Mouse (Mus musculus) liver, embryonic 14.5 days (tissue): Measurements from ENCODE around the gene Ephx1. TPM values are rescaled to one million over a fixed set of nuclear protein-coding genes. Genes with fewer than 3 reads are reported as not detected.
A peak's percentile ranks its signal among the peaks of the same experiment; 100 is the strongest.
"Not testable (repeated sequence)": the region's sequence is repeated elsewhere in the genome, so short reads cannot be mapped to it uniquely, and the experiment has no call there.

Experiments
- ATAC-seq: fragments of 200-750 bp; cut with Nextera tagmentation; 2 replicates; pipeline ENCODE4 v1.8.0; 2017; ENCODE audit warnings: moderate number of reproducible peaks, mild to moderate bottlenecking, moderate library complexity; ENCODE audit not compliant: insufficient read depth
- DNase-seq, 3 experiments: peaks; one replicate each; pipeline ENCODE4 v3.0.0-alpha.2; 2012 to 2013; ENCODE audit warnings: low read depth in 3 of 3, low spot score in 3 of 3
- H3K27ac ChIP-seq: fragments of 300-500 bp; sonication (generic); 2 replicates; pipeline ENCODE4 v1.5.1; 2014; ENCODE audit warnings: moderate library complexity, mild to moderate bottlenecking, control low read depth, inconsistent platforms
- H3K27me3 ChIP-seq: fragments of 300-500 bp; sonication (generic); 2 replicates; pipeline ENCODE4 v1.6.1; 2014; ENCODE audit warnings: mild to moderate bottlenecking, low read length, moderate library complexity; ENCODE audit not compliant: control insufficient read depth, insufficient read depth
- H3K36me3 ChIP-seq: fragments of 300-500 bp; sonication (generic); replicated peaks from 2 replicates; pipeline ENCODE4 v1.6.1; 2014; ENCODE audit warnings: low read depth; ENCODE audit not compliant: control insufficient read depth, insufficient read depth
- H3K4me1 ChIP-seq, 2 experiments: fragments of 200-500 bp in 1 of 2; fragments of 300-500 bp in 1 of 2; sonication (generic) in 1 of 2; replicated peaks; 2 replicates each; pipeline ENCODE4 v1.6.1; 2012 to 2014; ENCODE audit warnings: antibody characterized with exemption in 1 of 2, inconsistent platforms in 1 of 2, low read length in 1 of 2; ENCODE audit not compliant: control insufficient read depth in 2 of 2, insufficient read depth in 2 of 2
- H3K4me2 ChIP-seq: fragments of 300-500 bp; sonication (generic); 2 replicates; pipeline ENCODE4 v1.6.1; 2014; ENCODE audit warnings: low read depth, mild to moderate bottlenecking, control low read depth, moderate library complexity
- H3K4me3 ChIP-seq, 2 experiments: fragments of 200-500 bp in 1 of 2; fragments of 300-500 bp in 1 of 2; sonication (generic) in 1 of 2; 2 replicates each; pipeline ENCODE4 v1.5.1; 2012 to 2014; ENCODE audit warnings: low read depth in 2 of 2, low read length in 2 of 2, mild to moderate bottlenecking in 2 of 2, control low read depth in 1 of 2, inconsistent platforms in 1 of 2, moderate library complexity in 1 of 2; ENCODE audit not compliant: insufficient read depth in 1 of 2
- H3K9ac ChIP-seq: fragments of 300-500 bp; sonication (generic); replicated peaks from 2 replicates; pipeline ENCODE4 v1.6.1; 2014; ENCODE audit warnings: mild to moderate bottlenecking, control low read depth, moderate library complexity
- H3K9me3 ChIP-seq: fragments of 300-500 bp; sonication (generic); 2 replicates; pipeline ENCODE4 v1.6.1; 2016; ENCODE audit warnings: low read length, mixed read lengths; ENCODE audit not compliant: control insufficient read depth
- CTCF ChIP-seq: IDR thresholded peaks from 2 replicates; pipeline ENCODE4 v1.5.1; 2016; ENCODE audit warnings: antibody characterized with exemption, low read depth, control low read depth
- EP300 ChIP-seq: IDR thresholded peaks from 2 replicates; pipeline ENCODE4 v1.6.1; 2016; ENCODE audit warnings: antibody characterized with exemption, low read depth
- WGBS: fragments of 180-500 bp; shearing (Covaris S2); extraction: QIAGEN DNeasy Blood & Tissue Kit; methylation state at CpG from one replicate; pipeline ENCODE4 v1.1.7; 2014; ENCODE audit not compliant: insufficient replicate concordance; 5-methylcytosine and 5-hydroxymethylcytosine counted together
- polyA plus RNA-seq, 2 experiments: library from polyadenylated mRNA; depleted of rRNA in 1 of 2; stranded (reverse) in 1 of 2; unstranded in 1 of 2; fragments of >200 nt; fragmentation: Nextera tagmentation in 1 of 2; extraction: Ambion mirVana in 1 of 2; gene quantifications; 2 replicates each; pipeline versions ENCODE4 v1.2.1 to v1.2.3; 2012 to 2014

Gene Ephx1
- polyA plus RNA-seq, 2 experiments, result 2.8 to 4.8 TPM

DNA sequence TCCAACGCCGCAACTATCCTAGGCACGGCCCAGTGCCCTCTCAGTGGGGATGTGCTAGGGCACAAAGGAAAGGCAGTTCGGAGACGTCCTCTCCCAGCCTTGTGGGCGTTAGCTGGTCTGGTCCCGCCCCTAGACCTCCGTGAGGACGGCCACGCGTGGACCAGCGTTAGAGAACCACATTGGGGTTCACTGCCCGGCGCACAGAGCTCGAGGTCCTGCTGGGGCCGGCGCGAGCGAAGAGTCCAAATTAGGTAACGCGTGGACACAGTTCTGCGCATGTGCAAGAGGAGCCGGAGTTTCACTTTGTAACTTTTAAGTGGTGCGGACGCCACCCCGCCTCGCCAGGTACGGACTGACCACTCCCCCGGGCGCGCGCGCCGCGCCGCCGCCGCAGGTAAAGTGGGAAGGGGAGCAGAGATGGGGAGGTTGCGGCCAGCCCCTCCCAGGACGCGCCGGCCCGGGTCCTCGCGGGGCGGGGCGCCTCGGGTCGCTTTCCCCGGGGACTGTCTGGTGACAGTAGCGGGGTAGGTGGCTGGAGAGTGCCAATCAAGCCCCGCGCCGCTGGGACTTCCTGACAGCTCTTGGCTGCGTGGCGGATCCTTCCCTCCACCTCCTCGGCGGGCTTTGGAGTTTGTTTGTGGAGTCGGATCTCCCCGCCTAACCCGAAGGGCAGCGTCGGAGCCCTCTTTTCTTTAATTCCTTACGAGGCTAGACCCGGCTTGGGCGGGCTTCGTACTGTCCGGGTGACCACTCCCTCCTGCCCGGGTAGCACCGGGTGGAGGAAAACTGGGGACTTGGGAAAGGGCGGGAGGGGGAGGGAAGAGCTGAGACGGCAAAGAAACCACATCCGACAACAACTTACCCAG lies 78.3 kb downstream of the Ephx1 start, which contains the start of gene Tmem63a:
Gene Tmem63a, plus strand, starts transcription at position 179 of the 866 bp plus-strand sequence.
- Histone ChIP-seq H3K9ac (peak within 1 kb of the TSS; percentile 95), H3K4me2 (peak within 1 kb of the TSS; percentile 100), H3K27me3 (no peaks in the 10 kb centered on the region), H3K4me3 (peak within 1 kb of the TSS; percentile 65 to 98), H3K4me1 (peaks cover 39 to 50% of the 10 kb centered on the region in 2 experiments), H3K36me3 (no peaks in the 10 kb centered on the region), H3K9me3 (no peaks in the 10 kb centered on the region), H3K27ac (peak within 1 kb of the TSS; percentile 84)
- peak; percentile 60 for ATAC-seq
- WGBS, result under 1% methylated on average over 73 of the region's 73 CpGs
- no peak for TF ChIP-seq EP300
- no peak for TF ChIP-seq CTCF
- peak in 2 of 3 experiments; percentile 61 for DNase-seq

DNA sequence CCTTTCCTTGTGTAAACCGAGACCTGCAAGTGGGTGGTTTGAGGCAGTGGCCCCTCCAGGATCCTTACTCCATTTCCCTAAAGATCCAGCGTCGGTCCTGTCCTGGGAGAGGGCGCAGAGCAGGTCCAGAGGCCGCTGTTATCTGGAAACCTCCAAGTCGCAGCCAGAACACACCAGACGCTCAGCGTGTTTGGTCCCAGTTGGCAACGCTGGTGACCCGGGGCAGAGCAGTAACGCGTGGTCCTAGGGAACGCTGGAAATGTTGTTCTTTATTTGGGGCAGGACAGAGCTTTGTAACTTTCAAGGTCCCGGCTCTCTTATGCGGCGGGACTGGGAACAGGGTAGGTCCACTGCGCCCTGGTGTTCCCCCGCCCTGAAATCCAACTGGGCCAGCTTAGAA lies 79.0 kb downstream of the Ephx1 start:
- Histone ChIP-seq H3K4me1 (peaks cover 41 to 48% of the 10 kb centered on the region in 2 experiments), H3K4me2 (peak overlapping the region; percentile 100), H3K27me3 (no peaks in the 10 kb centered on the region), H3K36me3 (no peaks in the 10 kb centered on the region), H3K4me3 (peak overlapping the region; percentile 65 to 98), H3K9ac (peak overlapping the region; percentile 95), H3K9me3 (no peaks in the 10 kb centered on the region), H3K27ac (peak overlapping the region; percentile 84)
- peak; percentile 7; the same call in 1 of the 2 replicates for ATAC-seq
- no peak for DNase-seq
- WGBS, result 4% methylated on average over 18 of the region's 18 CpGs
- TF ChIP-seq CTCF (no peak), EP300 (no peak)

DNA sequence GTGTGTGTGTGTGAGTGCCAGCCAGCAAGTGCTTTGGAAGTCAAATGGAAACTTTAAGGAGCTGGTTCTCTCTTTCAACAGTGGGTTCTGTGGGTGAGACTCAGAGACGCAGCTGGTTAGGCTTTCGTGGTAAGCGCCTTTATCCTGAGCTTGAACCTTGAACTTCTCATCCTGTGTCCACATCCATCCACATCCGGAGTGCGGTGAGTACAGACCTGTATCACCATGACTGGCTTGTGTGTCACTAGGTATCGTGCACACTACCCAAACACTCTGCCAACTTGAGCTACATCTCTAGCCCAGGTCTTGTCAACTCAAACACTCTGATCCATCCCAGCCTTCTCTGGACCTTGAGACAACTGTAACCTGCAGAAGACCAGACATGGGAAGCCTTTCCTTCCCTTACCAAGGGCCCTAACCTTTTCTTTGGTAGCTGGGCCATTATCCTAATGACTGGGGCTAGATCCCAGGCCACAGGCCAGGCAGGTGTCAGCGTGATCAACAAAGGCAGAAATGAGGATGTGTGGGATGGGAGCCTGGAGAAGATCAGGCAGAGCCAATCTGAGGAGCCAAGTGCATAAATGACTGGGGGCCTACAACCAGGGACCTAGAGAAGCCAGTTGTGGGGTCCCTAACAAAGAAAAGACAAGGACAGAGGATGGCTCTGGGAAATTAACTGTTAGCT lies 79.8 kb downstream of the Ephx1 start:
- no peaks in the 10 kb centered on the region; the same call in 1 of the 2 replicates for H3K27me3 ChIP-seq
- TF ChIP-seq EP300, result no peak
- H3K36me3 ChIP-seq, result no peaks in the 10 kb centered on the region
- peaks cover 35 to 47% of the 10 kb centered on the region in 2 experiments for H3K4me1 ChIP-seq
- peak overlapping the region in 1 of 2 experiments; percentile 98; a peak in 1 of 4 replicates for H3K4me3 ChIP-seq
- no peaks in the 10 kb centered on the region for H3K9me3 ChIP-seq
- H3K27ac ChIP-seq, result no peak overlapping the region; the same call in 1 of the 2 replicates
- 73% methylated on average over 7 of the region's 7 CpGs for whole genome bisulfite sequencing
- ATAC-seq (no peak), DNase-seq (no peak)
- H3K4me2 ChIP-seq, result peak overlapping the region; percentile 100
- peak overlapping the region; percentile 95 for H3K9ac ChIP-seq

DNA sequence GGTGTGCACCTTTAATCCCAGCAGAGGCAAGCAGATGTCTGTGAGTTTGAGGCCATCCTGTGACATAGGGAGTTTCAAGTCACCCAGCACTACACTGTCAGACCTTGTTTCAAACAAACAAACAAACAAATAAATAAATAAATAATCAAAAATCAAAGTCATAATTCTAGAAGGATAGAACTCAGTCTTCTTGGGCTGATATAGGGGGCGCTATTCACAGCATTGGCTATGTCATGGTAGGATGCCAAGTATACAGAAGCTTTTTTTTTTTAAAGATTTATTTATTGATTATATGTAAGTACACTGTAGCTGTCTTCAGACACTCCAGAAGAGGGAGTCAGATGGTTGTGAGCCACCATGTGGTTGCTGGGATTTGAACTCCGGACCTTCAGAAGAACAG lies 81.9 kb downstream of the Ephx1 start:
- peaks cover 25 to 36% of the 10 kb centered on the region in 2 experiments for H3K4me1 ChIP-seq
- ATAC-seq, H3K36me3 ChIP-seq, DNase-seq, H3K4me3 ChIP-seq, H3K9ac ChIP-seq, H3K4me2 ChIP-seq, H3K27me3 ChIP-seq, H3K9me3 ChIP-seq, H3K27ac ChIP-seq: not testable (repeated sequence)
- 82% methylated on average over 2 of the region's 2 CpGs for WGBS
- TF ChIP-seq CTCF, result peak; percentile 33; the same call in 1 of the 2 replicates

DNA sequence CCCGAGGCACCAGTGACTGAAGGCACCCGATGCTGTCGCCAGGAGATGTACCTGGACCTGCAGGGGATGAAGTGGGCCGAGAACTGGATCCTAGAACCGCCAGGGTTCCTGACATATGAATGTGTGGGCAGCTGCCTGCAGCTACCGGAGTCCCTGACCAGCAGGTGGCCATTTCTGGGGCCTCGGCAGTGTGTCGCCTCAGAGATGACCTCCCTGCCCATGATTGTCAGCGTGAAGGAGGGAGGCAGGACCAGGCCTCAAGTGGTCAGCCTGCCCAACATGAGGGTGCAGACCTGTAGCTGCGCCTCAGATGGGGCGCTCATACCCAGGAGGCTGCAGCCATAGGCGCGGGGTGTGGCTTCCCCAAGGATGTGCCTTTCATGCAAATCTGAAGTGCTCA lies 83.1 kb downstream of the Ephx1 start:
- peak; percentile 29; the same call in 1 of the 2 replicates for TF ChIP-seq CTCF
- not testable (repeated sequence) for DNase-seq, H3K9me3 ChIP-seq, H3K36me3 ChIP-seq, H3K27me3 ChIP-seq, ATAC-seq
- H3K9ac ChIP-seq, result peak overlapping the region; percentile 70; the same call in 1 of the 2 replicates
- H3K4me2 ChIP-seq, result peak overlapping the region; percentile 77
- H3K27ac ChIP-seq, result peak overlapping the region; percentile 37; the same call in 1 of the 2 replicates
- H3K4me3 ChIP-seq, result peak overlapping the region in 1 of 2 experiments; percentile 58; a peak in 2 of 4 replicates
- peaks cover 16 to 29% of the 10 kb centered on the region in 2 experiments for H3K4me1 ChIP-seq
- 69% methylated on average over 13 of the region's 13 CpGs for WGBS
